Mouse (Mus musculus) brain, embryonic 14.5 days (tissue): ENCODE results near the gene Mia.

Source experiments
- CTCF ChIP-seq: fragments of 200-500 bp; IDR thresholded peaks from 2 replicates; pipeline ENCODE4 v1.5.1; 2012; ENCODE audit warnings: inconsistent platforms, mild to moderate bottlenecking, moderate library complexity, borderline replicate concordance; ENCODE audit not compliant: insufficient read depth, insufficient read length; ENCODE audit errors: extremely low read depth
- POLR2A ChIP-seq: fragments of 200-500 bp; IDR thresholded peaks from 2 replicates; pipeline ENCODE4 v1.6.1; 2012; ENCODE audit warnings: mild to moderate bottlenecking, inconsistent platforms, borderline replicate concordance; ENCODE audit not compliant: poor library complexity, insufficient read depth, insufficient read length, severe bottlenecking; ENCODE audit errors: extremely low read depth

DNA sequence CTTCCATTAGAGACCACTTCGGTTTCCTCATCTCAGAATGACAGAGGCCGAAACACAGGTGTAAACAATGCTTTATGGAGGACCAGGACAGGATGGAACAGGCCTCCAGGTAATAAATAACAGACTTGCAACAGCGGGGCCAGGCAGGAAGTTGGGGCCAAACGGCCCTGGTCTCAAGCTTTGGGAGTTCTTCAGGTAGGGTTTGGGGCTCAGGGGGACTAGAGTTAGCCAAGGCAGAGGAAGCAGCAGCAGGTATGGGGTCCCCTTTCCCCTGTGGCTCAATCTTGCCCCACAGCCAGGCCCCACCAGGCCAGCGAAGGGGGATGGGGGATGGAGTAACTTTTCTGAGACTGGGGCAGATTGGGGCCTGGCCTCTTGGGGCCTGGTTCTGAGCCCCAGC lies 12.6 kb downstream of the Mia start:
- TF ChIP-seq CTCF (no peak), POLR2A (no peak)
